Mouse (Mus musculus) adrenal gland, adult 18-20 months (tissue): Measurements from ENCODE around the gene Ttll5. TPM values are rescaled to one million over a fixed set of nuclear protein-coding genes. Genes with fewer than 3 reads are reported as not detected.

ENCODE experiments used
- DNase-seq, 2 experiments: peaks; one replicate each; pipeline ENCODE4 v3.0.0; 2021 to 2022; ENCODE audit warnings: low spot score in 2 of 2
- total RNA-seq, 2 experiments: library from RNA; stranded (reverse); gene quantifications; 1 replicate in 1 of 2; 2 replicates in 1 of 2; pipeline ENCODE4 v1.2.3; 2021

Gene Ttll5
- total RNA-seq, 2 experiments from 2014 or later: 19.2 to 20.2 TPM

DNA sequence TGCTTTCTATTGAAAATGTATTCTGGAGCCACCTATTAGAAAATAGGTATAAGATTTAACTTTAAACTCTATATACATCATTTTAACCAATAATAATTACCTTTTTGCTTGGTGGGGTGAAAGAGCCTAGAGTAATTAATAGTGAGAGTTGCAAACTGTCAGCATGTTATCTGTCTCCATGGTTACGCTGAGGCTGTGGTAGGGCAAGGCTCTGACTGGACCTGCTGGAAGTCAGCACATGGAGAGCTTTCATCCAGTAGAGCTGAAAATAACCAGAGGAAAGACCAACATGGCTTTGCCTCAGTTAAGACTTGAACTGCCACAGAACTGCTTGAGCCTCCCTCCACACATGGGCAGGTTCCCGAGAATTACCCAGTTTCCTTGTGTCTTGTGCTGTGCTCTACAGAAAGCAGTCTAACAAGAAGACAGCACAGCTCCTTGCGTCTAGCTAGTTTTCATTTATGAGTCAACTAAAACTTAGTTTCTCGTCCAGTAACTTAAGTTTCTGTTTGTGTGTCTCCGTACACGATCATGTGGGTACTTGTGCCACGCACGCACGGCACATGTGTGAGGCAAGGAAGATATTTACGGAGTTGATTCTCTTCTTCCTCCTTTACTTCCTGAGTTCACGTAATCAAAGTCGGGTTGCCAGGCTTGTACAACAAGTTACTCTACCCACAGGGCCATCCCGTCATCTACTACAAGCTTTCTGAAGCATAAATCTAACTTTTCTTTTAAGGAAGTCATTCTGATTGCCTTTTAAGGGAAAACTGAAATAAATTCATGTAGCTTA, 88.4 kb downstream of the Ttll5 start:
- DNase-seq: no peak

- no peak for DNase-seq
Measured at GRCm38 (mm10) chr12:85926897-85927296, 102.4 kb downstream of the Ttll5 start.

- DNase-seq: no peak
Measured at GRCm38 (mm10) chr12:85928513-85928912, 104.1 kb downstream of the Ttll5 start.

DNA sequence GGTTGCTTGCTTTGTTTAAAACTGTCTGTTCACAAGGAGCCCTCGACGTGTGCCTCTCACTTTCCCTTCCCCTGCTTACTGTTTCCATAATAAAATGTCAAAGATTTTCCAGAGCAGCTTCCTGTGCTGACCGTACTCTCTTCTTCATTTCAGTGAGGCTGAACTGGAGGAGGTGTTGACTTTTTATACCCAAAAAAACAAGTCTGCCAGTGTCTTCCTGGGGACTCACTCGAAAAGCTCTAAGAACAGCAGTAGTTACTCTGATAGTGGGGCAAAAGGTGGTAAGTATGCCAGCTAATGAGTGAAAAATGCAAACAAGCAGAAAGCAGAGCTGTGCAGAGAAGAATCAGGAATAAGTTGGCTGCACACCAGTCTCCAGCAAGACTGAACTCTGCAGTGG, 105.3 kb downstream of the Ttll5 start:
- no peak for DNase-seq

DNA sequence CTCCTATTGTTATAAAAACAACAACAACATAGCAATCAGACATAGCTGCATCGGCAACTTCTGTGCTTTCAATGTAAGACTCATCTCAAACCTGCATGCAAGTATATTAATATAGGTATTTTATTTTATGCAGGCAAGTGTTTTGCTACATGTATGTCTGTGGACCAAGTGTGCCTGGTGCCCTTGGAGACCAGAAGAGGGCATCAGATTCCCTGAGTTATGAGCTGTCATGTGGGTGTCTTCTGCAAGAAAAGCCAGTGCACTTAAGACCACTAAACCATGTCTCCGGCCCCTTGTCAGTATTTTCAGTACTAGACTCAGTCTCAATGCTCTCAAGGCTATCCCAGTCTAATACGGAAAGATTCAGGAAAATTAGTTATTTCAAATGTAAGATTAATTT, 106.3 kb downstream of the Ttll5 start:
- DNase-seq: no peak

DNA sequence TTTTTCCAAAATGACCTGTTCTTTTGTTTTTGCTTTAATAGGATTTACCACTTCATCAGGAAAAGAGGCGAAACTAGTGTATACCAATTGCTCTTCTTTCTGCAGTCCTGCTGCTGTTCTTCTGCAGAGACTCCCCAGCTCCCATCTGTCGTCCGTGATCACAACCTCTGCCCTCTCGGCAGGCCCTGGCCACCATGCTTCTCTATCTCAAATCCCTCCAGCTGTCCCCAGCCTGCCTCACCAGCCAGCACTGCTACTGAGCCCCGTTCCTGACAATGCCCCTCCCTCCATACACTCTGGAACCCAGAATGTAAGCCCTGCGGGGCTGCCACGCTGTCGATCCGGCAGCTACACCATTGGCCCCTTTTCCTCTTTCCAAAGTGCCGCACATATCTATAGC, 108.8 kb downstream of the Ttll5 start:
- DNase-seq: no peak

DNA sequence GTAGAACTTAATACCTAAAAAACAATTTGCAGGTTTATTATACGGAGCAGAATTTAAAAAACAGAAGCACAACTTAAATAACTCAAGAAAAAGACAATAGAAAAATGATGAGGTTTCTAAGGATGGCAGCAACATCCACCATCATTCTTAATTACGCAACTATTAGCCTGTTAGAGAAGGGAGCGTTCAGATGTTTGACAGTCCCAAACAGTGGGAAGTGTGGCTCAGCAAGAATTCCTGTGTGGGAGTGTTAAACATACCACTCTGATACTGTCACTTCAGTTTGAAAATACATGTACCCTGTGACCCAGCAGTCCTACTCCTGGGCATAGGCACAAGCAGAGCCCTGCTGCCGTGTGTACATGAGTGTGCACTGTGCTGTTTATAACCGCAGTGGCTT, 112.9 kb downstream of the Ttll5 start:
- no peak for DNase-seq

GRCm38 (mm10) chr12:85943456-85943855, 119.0 kb downstream of the Ttll5 start:
- DNase-seq: no peak

DNA sequence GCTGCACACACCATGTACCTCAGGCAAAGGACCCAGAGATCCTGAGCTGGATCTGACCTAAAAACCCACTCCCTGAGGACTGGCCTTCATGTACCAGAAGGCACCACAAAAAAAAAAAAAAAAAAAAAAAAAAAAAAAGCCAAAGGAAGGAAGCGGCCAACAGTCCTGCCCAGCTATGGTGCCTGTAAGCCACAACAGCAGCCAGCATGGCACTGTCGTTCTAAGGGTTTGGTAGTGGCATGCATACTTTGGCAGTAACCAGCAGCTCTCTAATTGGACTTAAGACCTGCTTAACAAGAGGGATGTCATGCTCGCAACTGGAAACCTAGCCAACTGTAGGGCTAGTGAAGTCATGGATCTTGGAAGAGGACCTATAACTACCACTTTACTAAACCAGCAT, 120.0 kb downstream of the Ttll5 start:
- no peak for DNase-seq

- DNase-seq: no peak
Measured at GRCm38 (mm10) chr12:85947161-85947560, 122.7 kb downstream of the Ttll5 start.

DNA sequence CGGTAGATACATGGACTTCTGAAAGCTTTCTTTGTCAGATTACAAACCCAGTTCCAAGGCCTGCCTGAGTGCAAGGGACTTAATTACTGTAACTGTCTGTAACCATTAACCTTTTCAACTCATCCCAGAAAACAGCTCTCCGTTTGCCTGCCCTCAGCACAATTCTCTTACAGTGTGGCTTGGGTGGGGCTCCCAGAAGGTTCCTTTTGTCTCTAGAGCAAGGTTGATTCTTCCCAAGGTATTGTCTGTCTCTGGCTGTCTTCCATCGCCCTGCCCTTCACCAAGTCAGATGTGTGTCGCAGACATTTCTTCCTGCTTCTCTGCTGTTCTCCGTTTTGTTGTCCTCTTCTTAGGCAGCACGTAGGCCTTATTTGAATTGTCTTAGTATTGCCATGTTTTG, 125.2 kb downstream of the Ttll5 start:
- no peak for DNase-seq

- DNase-seq: no peak
Measured at GRCm38 (mm10) chr12:85950371-85950770, 125.9 kb downstream of the Ttll5 start.

DNA sequence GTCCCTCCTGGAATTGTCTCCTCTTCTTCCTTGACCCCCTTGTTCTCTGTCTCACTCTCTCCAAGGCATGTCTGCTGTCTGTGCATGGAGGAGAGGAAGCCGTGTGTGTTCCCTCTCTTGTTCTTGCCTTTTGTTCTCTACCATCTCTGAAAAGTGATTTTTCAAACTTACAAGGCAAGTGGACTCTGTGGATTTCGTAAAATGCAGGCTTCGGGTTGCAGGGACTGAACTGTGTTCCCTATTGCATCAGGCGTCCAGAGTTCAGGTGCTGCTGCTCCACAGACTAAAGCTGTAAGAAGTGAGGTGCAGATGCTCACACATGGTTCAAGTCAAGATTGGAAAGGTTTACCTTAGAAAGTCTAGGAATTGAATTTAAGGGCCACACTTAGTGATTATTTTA, 126.6 kb downstream of the Ttll5 start:
- DNase-seq: no peak

- DNase-seq: no peak
Measured at GRCm38 (mm10) chr12:85951822-85952221, 127.4 kb downstream of the Ttll5 start.

DNA sequence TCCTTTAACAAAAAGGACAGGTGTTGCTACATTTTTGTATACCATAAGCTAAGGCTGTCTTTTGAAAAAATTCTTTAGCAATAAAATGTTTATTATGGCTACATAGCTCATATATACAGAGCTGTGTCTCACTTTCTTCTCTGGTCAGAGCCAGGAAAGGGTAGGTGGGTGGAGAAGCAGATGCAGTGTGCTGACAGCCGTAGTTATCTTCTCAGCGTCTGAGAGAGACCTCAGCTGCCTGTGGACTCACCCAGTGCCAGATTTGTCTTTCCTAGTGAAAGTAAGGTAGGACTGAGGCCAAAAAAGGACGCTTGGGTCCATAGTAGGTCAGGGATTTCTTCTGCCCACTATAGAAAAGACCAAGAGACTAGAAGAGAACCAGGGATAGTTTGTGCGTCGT, 127.9 kb downstream of the Ttll5 start:
- no peak for DNase-seq

DNA sequence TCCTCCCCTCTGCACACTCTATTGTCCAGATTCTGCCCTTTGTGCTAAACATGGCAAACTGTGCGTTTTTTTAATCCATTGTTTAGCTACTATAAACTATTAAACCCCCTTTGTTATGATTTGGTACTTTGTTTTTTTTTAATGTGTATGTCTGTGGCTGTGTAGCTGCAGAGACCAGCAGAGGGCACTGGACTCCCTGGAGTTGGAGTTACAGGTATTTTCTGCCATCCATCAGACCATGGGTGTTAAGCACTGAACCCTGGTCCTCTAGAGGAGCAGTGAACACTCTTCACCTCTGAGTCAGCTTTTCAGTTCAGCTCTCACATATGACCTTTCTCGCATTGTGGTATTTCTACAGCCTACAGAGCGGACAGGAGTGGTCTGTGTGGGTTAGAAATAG, 129.7 kb downstream of the Ttll5 start:
- DNase-seq: no peak

GRCm38 (mm10) chr12:85955062-85955461, 130.6 kb downstream of the Ttll5 start:
- no peak for DNase-seq

GRCm38 (mm10) chr12:85955690-85956089, 131.2 kb downstream of the Ttll5 start:
- DNase-seq: no peak

DNA sequence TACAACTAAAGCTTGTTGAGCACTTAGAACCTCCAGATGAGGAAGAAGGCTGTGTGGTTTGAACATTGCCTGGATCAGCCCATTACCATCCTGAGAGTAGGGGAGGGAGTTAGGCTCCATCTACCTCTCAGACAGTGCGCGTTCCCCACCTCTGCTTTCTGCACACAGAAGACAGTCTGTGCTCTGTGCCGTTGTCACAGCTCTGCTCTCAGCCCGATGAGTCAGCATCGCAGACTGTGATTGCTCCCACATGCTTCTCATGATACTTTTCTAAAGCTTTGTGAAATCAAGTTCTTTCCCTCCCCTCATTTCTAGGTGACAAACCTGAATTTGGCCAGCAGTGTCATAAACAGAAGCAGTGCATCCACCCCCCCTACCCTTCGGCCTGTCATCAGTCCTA, 131.8 kb downstream of the Ttll5 start:
- no peak for DNase-seq

DNA sequence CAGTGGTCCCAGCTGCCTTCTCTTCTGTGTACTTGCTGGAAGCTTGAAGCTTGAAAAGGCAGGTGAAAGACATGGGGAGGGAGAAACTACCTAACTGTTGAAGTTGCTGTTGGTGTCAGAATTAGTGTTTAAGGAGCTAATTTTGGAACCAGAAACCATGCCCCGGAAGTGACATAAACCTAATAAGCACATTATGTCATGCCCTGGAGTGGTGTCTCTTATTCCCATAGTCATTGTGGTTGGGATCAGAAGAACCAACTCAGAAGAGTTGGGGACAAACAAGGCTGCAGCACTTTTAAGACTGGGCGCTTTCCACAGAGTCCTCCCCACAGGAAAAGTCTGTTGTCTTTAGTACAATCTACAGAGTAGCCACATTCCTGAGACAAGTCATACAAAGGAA, 134.0 kb downstream of the Ttll5 start:
- DNase-seq: no peak

- no peak for DNase-seq
Measured at GRCm38 (mm10) chr12:85959822-85960501, 135.5 kb downstream of the Ttll5 start.

DNA sequence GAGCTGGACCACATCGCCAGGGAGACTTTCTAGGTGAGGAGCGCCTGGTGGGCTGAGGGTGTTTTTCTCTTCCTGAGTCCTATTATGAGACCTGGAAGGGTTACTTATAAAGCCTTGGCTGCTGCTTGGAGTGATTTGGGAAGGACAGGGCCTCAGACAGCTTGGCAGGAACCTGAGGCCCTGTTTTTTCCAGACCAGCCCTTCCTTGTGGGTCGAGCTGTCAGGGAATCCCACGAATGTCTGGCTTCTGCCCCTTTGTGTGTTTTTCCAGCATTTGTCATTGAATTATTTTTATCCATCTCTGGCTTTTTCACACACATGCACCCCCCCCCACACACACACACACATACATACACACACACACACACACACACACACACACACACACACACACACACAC, 136.2 kb downstream of the Ttll5 start:
- no peak for DNase-seq

- no peak for DNase-seq
Measured at GRCm38 (mm10) chr12:85963160-85963559, 138.7 kb downstream of the Ttll5 start.
